In the genomic region with DNA sequence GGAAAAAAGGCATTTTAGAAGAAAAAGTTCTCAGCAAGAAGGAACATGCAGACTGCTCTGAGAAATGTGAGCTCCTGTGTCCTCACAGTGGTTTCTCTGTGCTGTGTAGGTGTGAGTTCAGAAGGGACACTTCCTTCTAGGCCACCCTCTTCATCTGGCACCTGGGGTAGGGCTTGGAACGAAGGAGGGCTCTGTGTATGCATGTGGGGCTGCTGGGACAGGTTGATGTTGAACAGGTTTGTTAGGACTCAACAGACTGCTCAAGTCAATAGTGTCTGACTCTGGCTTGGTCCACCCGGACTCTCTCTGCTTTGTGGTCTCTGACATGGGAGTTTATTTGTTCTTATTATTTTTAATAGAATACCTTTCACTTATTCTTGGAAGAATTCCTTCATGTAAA, we compare ENCODE assay signal across 17 mouse cellular contexts. TPM values are rescaled to one million over a fixed set of nuclear protein-coding genes. Genes with fewer than 3 reads are reported as not detected.
A peak's percentile ranks its signal among the peaks of the same experiment; 100 is the strongest.
DNase-seq lines count a peak whose midpoint lies in the region; ATAC-seq and TF ChIP-seq lines count a peak whose summit lies in the region.
"Had no signal": no experiment of that assay in that cellular context is flagged by ENCODE, and none has a peak within 500 bp of the region (broad histone marks: within the 10 kb centered on the region; RNA-seq: fewer than 3 reads in every experiment).

No protein-coding gene starts in this region.

- TF ChIP-seq EP300 in heart, adult 2 months (IDR thresholded peaks at IDR 0.05; ENCODE audit: insufficient read depth, low read depth, low read length), result no peak
- TF ChIP-seq EP300 in MEL (IDR thresholded peaks at IDR 0.05; ENCODE audit: low read depth in 1 of 2, low read length in 2 of 2), result no peak

- no peak for ATAC-seq in kidney, embryonic 15.5 days (replicated peaks; ENCODE audit: low FRiP score)
- no peak for ATAC-seq in limb, embryonic 14.5 days (ENCODE audit: low FRiP score, low read depth)
- ATAC-seq: activated CD4-positive, CD25-positive, alpha-beta regulatory T cell, adult 4 months; forebrain, embryonic 15.5 days had no signal

- no peaks in the 10 kb centered on the region for H3K27me3 ChIP-seq in heart, adult 2 months (ENCODE audit: control insufficient read depth, insufficient read depth, low read length)
- H3K27me3 ChIP-seq in kidney, embryonic 15.5 days, result no peaks in the 10 kb centered on the region
- H3K27me3 ChIP-seq in MEL (ENCODE audit: control insufficient read depth in 1 of 2, insufficient read depth in 2 of 2, low read length in 2 of 2), result no peaks in the 10 kb centered on the region
- no peaks in the 10 kb centered on the region for H3K27me3 ChIP-seq in limb, embryonic 14.5 days (ENCODE audit: control insufficient read depth, insufficient read depth, low read length)
- H3K27me3 ChIP-seq: forebrain, embryonic 15.5 days had no signal

- no peak for TF ChIP-seq CTCF in heart, adult 2 months (IDR thresholded peaks at IDR 0.05)
- no peak for TF ChIP-seq CTCF in MEL (IDR thresholded peaks at IDR 0.05 in 2 of 3, conservative IDR thresholded peaks at IDR 0.05 in 1 of 3; ENCODE audit: control insufficient read depth in 1 of 3, insufficient read depth in 1 of 3, low read depth in 2 of 3, low read length in 3 of 3, poor library complexity in 1 of 3, severe bottlenecking in 1 of 3)

- peaks cover 43% of the 10 kb centered on the region for H3K4me1 ChIP-seq in heart, adult 2 months (ENCODE audit: control insufficient read depth, insufficient read depth, low read length)
- peaks cover 54% of the 10 kb centered on the region for H3K4me1 ChIP-seq in kidney, embryonic 15.5 days
- peaks cover 30 to 66% of the 10 kb centered on the region in 2 experiments for H3K4me1 ChIP-seq in MEL (ENCODE audit: control insufficient read depth in 1 of 2, insufficient read depth in 2 of 2, low read length in 2 of 2)
- peaks cover 30% of the 10 kb centered on the region for H3K4me1 ChIP-seq in limb, embryonic 14.5 days (ENCODE audit: control insufficient read depth, insufficient read depth, low read length)

- H3K9ac ChIP-seq in heart, adult 2 months (ENCODE audit: low read depth, low read length), result no peak overlapping the region
- no peak overlapping the region for H3K9ac ChIP-seq in kidney, embryonic 15.5 days
- no peak overlapping the region for H3K9ac ChIP-seq in MEL (ENCODE audit: control insufficient read depth, low read depth, low read length, poor library complexity, severe bottlenecking)
- H3K9ac ChIP-seq in limb, embryonic 14.5 days (ENCODE audit: low read depth, low read length, severe bottlenecking), result no peak overlapping the region
- H3K9ac ChIP-seq: forebrain, embryonic 15.5 days; liver, embryonic 14.5 days had no signal

- WGBS in heart, adult 2 months, result 69% methylated on average over 2 of the region's 2 CpGs
- 66% methylated on average over 2 of the region's 2 CpGs for WGBS in kidney, embryonic 15.5 days
- 62% methylated on average over 2 of the region's 2 CpGs for WGBS in limb, embryonic 14.5 days

- peaks cover 5% of the 10 kb centered on the region; the same call in 1 of the 2 replicates for H3K36me3 ChIP-seq in heart, adult 2 months (ENCODE audit: control insufficient read depth, insufficient read depth, low read length)
- no peaks in the 10 kb centered on the region for H3K36me3 ChIP-seq in kidney, embryonic 15.5 days
- peaks cover 0 to 48% of the 10 kb centered on the region in 2 experiments; a peak in 2 of 4 replicates for H3K36me3 ChIP-seq in MEL (ENCODE audit: control insufficient read depth in 1 of 2, insufficient read depth in 2 of 2, low read length in 2 of 2)
- no peaks in the 10 kb centered on the region for H3K36me3 ChIP-seq in limb, embryonic 14.5 days (ENCODE audit: control insufficient read depth, insufficient read depth, low read length)
- H3K36me3 ChIP-seq: forebrain, embryonic 15.5 days had no signal

- H3K9me3 ChIP-seq in kidney, embryonic 15.5 days (replicated peaks), result no peaks in the 10 kb centered on the region
- no peaks in the 10 kb centered on the region for H3K9me3 ChIP-seq in MEL (replicated peaks; ENCODE audit: insufficient read depth, low read length)
- H3K9me3 ChIP-seq in limb, embryonic 14.5 days (ENCODE audit: control insufficient read depth, low read length), result no peaks in the 10 kb centered on the region
- H3K9me3 ChIP-seq: forebrain, embryonic 15.5 days had no signal

- no peaks in the 10 kb centered on the region for H3K79me2 ChIP-seq in heart, adult 2 months (replicated peaks; ENCODE audit: control insufficient read depth, insufficient read depth, low read length)
- no peaks in the 10 kb centered on the region for H3K79me2 ChIP-seq in MEL (ENCODE audit: control insufficient read depth, insufficient read depth, low read length, poor library complexity)

- TF ChIP-seq RAD21 in MEL (IDR thresholded peaks at IDR 0.05; ENCODE audit: low read depth, low read length), result no peak

- intact Hi-C loops in heart, adult 2 months (cut with DNase I), result loop anchor here (2.0 kb wide), 1 partner anchor 44 kb away; no protein-coding TSS in a partner anchor

- H3K4me3 ChIP-seq in heart, adult 2 months, result no peak overlapping the region
- H3K4me3 ChIP-seq in kidney, embryonic 15.5 days (replicated peaks), result no peak overlapping the region
- H3K4me3 ChIP-seq in MEL (ENCODE audit: control insufficient read depth in 1 of 2, insufficient read depth in 1 of 2, low read depth in 2 of 2, low read length in 2 of 2), result no peak overlapping the region
- no peak overlapping the region for H3K4me3 ChIP-seq in limb, embryonic 14.5 days (replicated peaks; ENCODE audit: low read length)
- H3K4me3 ChIP-seq: forebrain, embryonic 15.5 days had no signal

- H3K4me2 ChIP-seq in kidney, embryonic 15.5 days, result no peak overlapping the region
- H3K4me2 ChIP-seq in limb, embryonic 14.5 days (replicated peaks; ENCODE audit: low read depth, low read length, severe bottlenecking), result no peak overlapping the region
- H3K4me2 ChIP-seq: forebrain, embryonic 15.5 days; midbrain, embryonic 11.5 days had no signal

- no peak for TF ChIP-seq POLR2A in heart, adult 2 months (IDR thresholded peaks at IDR 0.05; ENCODE audit: insufficient read depth, low read depth, low read length)
- TF ChIP-seq POLR2A in MEL (IDR thresholded peaks at IDR 0.05; ENCODE audit: control insufficient read depth in 1 of 2, insufficient read depth in 1 of 2, low read depth in 1 of 2, low read length in 2 of 2, poor library complexity in 1 of 2), result no peak
- no peak for TF ChIP-seq POLR2A in limb, embryonic 14.5 days (IDR thresholded peaks at IDR 0.05; ENCODE audit: borderline replicate concordance, extremely low read depth, insufficient read depth, insufficient read length)

- DNase-seq in heart, adult 2 months, result no peak
- no peak for DNase-seq in heart, adult 8-10 months (ENCODE audit: low spot score)
- no peak for DNase-seq in kidney, postnatal 36 days
- DNase-seq in MEL (ENCODE audit: low read depth, low spot score), result no peak
- DNase-seq in limb, embryonic 14.5 days (ENCODE audit: low spot score), result no peak
- no peak for DNase-seq in layer of hippocampus, adult 9-10 months (ENCODE audit: low spot score)
- DNase-seq in ovary, postnatal 10 days (ENCODE audit: low spot score), result no peak
- DNase-seq: cerebellum, adult 9-10 months; gastrocnemius, postnatal 36 days had no signal

- peak overlapping the region; percentile 87 for H3K27ac ChIP-seq in heart, adult 2 months
- H3K27ac ChIP-seq in kidney, embryonic 15.5 days, result peak overlapping the region; percentile 77
- H3K27ac ChIP-seq in MEL (ENCODE audit: control insufficient read depth, low read depth, low read length), result peak overlapping the region; percentile 43; the same call in 1 of the 2 replicates
- H3K27ac ChIP-seq in limb, embryonic 14.5 days (replicated peaks; ENCODE audit: low read depth, low read length), result peak overlapping the region; percentile 67
- H3K27ac ChIP-seq: forebrain, embryonic 15.5 days; liver, embryonic 14.5 days had no signal

TF ChIP-seq in MEL, 35 proteins besides CTCF, POLR2A, EP300 and RAD21:
- no peak for TF ChIP-seq MAFK (IDR thresholded peaks at IDR 0.05; ENCODE audit: borderline replicate concordance, low read depth, low read length)
- no peak for TF ChIP-seq ETS1 (IDR thresholded peaks at IDR 0.05; ENCODE audit: low read depth, low read length)
- TF ChIP-seq ZC3H11A (IDR thresholded peaks at IDR 0.05; ENCODE audit: low read depth, low read length), result no peak
- TF ChIP-seq ZKSCAN1 (IDR thresholded peaks at IDR 0.05; ENCODE audit: low read depth, low read length), result no peak
- no peak for TF ChIP-seq CHD2 (IDR thresholded peaks at IDR 0.05; ENCODE audit: low read length)
- no peak for TF ChIP-seq TBP (IDR thresholded peaks at IDR 0.05; ENCODE audit: low read depth, low read length)
- TF ChIP-seq CHD1 (IDR thresholded peaks at IDR 0.05; ENCODE audit: low read depth, low read length), result no peak
- TF ChIP-seq TCF12 (IDR thresholded peaks at IDR 0.05; ENCODE audit: low read depth, low read length), result no peak

RNA-seq across cellular contexts. Expression of gene Scgb1a1, which starts 17.4 kb away (rescaled TPM):
- under 1 TPM in 1 of 2 experiments, not detected in 1; 0.73 TPM for total RNA-seq in heart, adult 2 months (2021)
- polyA plus RNA-seq in heart, adult 2 months (2012; rRNA removed), result 0.50 and 2,957 TPM in 2 replicates
- total RNA-seq in heart, adult 8-10 months (2022), result 10 to 100 TPM in 1 of 4 experiments, not detected in 3; 44.8 TPM
- not detected in 2 replicates for polyA plus RNA-seq in kidney, embryonic 15.5 days (2015; fragmentation: Nextera tagmentation; extraction: Ambion mirVana)
- not detected in 2 replicates for total RNA-seq in MEL (2012; rRNA removed)
- polyA plus RNA-seq in MEL (2012; ENCODE audit: insufficient read depth in 1 of 2, insufficient read length in 2 of 2, low read depth in 1 of 2, low replicate concordance in 2 of 2, missing spikeins in 1 of 2), result not detected
- 0.35 TPM in 1 of 2 replicates, not detected in the other for polyA plus RNA-seq in limb, embryonic 14.5 days (2012; rRNA removed)
- polyA plus RNA-seq in limb, embryonic 14.5 days (2014; fragmentation: Nextera tagmentation; extraction: Ambion mirVana), result not detected in 2 replicates
- total RNA-seq: gastrocnemius, postnatal 36 days; left cerebral cortex, adult 8-10 months had no signal
- polyA plus RNA-seq: activated CD4-positive, CD25-positive, alpha-beta regulatory T cell, adult 4 months; embryonic facial prominence, embryonic 11.5 days; forebrain, embryonic 15.5 days; liver, embryonic 14.5 days; midbrain, embryonic 11.5 days; neural tube, embryonic 11.5 days had no signal
